Mouse (Mus musculus) heart, adult 11 months (tissue): ENCODE results near the gene Cd300lg.

Source experiments
- DNase-seq: peaks from one replicate; pipeline ENCODE4 v3.0.0; 2022

Gene Cd300lg

GRCm38 (mm10) chr11:102053183-102053582 lies 11.9 kb downstream of the Cd300lg start:
- peak; percentile 98 for DNase-seq

- peak; percentile 94 for DNase-seq
Observed at GRCm38 (mm10) chr11:102053847-102054246, 12.5 kb downstream of the Cd300lg start.

- DNase-seq: peak; percentile 98
Observed at GRCm38 (mm10) chr11:102061236-102061940, 20.1 kb downstream of the Cd300lg start.

- DNase-seq: peak; percentile 91
Observed at GRCm38 (mm10) chr11:102061941-102062473, 20.7 kb downstream of the Cd300lg start.

GRCm38 (mm10) chr11:102063076-102063475 lies 21.8 kb downstream of the Cd300lg start:
- DNase-seq: no peak

GRCm38 (mm10) chr11:102068969-102069368 lies 27.7 kb downstream of the Cd300lg start:
- DNase-seq: no peak

- DNase-seq: no peak
Observed at GRCm38 (mm10) chr11:102069633-102070032, 28.3 kb downstream of the Cd300lg start.

- no peak for DNase-seq
Observed at GRCm38 (mm10) chr11:102070426-102070825, 29.1 kb downstream of the Cd300lg start.

- DNase-seq: no peak
Observed at GRCm38 (mm10) chr11:102072729-102073128, 31.4 kb downstream of the Cd300lg start.

- no peak for DNase-seq
Observed at GRCm38 (mm10) chr11:102073722-102074121, 32.4 kb downstream of the Cd300lg start.

GRCm38 (mm10) chr11:102082322-102082721 lies 41.0 kb downstream of the Cd300lg start:
- peak; percentile 97 for DNase-seq

- no peak for DNase-seq
Observed at GRCm38 (mm10) chr11:102083193-102083592, 41.9 kb downstream of the Cd300lg start.

GRCm38 (mm10) chr11:102084159-102084558 lies 42.9 kb downstream of the Cd300lg start:
- no peak for DNase-seq

- DNase-seq: no peak
Observed at GRCm38 (mm10) chr11:102086331-102086730, 45.0 kb downstream of the Cd300lg start.

- peak; percentile 97 for DNase-seq
Observed at GRCm38 (mm10) chr11:102087081-102087751, 45.9 kb downstream of the Cd300lg start.

GRCm38 (mm10) chr11:102087931-102088898 lies 46.9 kb downstream of the Cd300lg start, which contains the start of gene Mpp2:
Gene Mpp2 (minus strand): TSS chr11:102088515.
- DNase-seq: peak; percentile 98

GRCm38 (mm10) chr11:102089088-102089808 lies 47.9 kb downstream of the Cd300lg start:
- peak; percentile 94 for DNase-seq

GRCm38 (mm10) chr11:102095676-102096075 lies 54.4 kb downstream of the Cd300lg start:
- DNase-seq: no peak

- no peak for DNase-seq
Observed at GRCm38 (mm10) chr11:102096446-102096845, 55.1 kb downstream of the Cd300lg start.

GRCm38 (mm10) chr11:102096887-102097391 lies 55.6 kb downstream of the Cd300lg start:
- DNase-seq: peak; percentile 96

GRCm38 (mm10) chr11:102101219-102101618 lies 59.9 kb downstream of the Cd300lg start, which contains the start of gene Ppy:
Gene Ppy (minus strand): TSS chr11:102101319.
- no peak for DNase-seq
